ENCODE assay signal across 8 mouse cellular contexts in the genomic region with DNA sequence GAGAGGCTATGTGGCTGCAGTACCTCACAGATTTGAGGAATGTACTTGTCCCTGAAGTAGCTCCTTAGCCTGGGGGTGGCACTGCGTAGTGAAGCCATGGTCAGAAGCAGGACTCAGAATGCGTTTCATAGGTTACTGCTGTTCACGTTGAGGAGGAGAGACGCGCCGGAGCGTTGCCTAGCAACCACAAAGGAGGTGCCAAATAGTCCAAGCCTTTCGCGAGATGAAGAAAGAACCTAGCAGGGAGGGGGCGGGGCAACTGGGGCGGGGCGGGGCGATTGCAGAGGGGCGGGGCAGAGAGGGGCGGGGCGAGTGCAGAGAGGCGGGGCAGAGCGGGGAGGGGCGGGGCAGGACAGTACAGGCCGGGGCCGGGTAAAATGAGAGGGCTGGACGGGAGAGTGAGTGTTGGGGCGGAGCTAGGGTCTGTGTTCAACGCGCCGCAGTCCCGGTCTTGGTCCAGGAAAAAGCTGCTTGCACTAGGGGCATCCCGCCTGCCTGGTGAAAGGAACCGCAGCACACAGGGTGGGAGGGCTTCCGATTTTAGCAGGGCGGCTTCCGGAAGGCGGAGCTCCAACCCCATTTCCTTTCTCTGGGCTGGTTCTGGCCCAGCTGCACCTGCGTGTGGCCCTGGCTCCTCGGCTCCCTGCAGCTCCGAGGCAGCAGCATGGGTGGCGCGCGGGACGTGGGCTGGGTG. TPM values are rescaled to one million over a fixed set of nuclear protein-coding genes. Genes with fewer than 3 reads are reported as not detected.
DNase-seq lines count a peak whose midpoint lies in the region; ATAC-seq and TF ChIP-seq lines count a peak whose summit lies in the region.

A gene (minus strand): TSS at position 196 of the 694 bp plus-strand sequence.
A gene (plus strand): TSS at position 375 of the 694 bp plus-strand sequence.

- H3K36me3 ChIP-seq in embryonic facial prominence, embryonic 14.5 days (ENCODE audit: control insufficient read depth, insufficient read depth, low read length) = peaks cover 26% of the 10 kb centered on the region
- peaks cover 26% of the 10 kb centered on the region for H3K36me3 ChIP-seq in limb, embryonic 14.5 days (ENCODE audit: control insufficient read depth, insufficient read depth, low read length)
- peaks cover 19% of the 10 kb centered on the region for H3K36me3 ChIP-seq in midbrain, postnatal 0 days (ENCODE audit: insufficient read depth, low read length)

- H3K4me2 ChIP-seq in embryonic facial prominence, embryonic 14.5 days (ENCODE audit: low read depth, low read length) = peak within 1 kb of the TSS; percentile 64
- H3K4me2 ChIP-seq in limb, embryonic 14.5 days (replicated peaks; ENCODE audit: low read depth, low read length, severe bottlenecking) = peak within 1 kb of the TSS; percentile 66
- peak within 1 kb of the TSS; percentile 81 for H3K4me2 ChIP-seq in midbrain, postnatal 0 days (ENCODE audit: low read depth, low read length, poor library complexity, severe bottlenecking)

- DNase-seq in 3T3-L1 (ENCODE audit: low read depth, low spot score) = peak; percentile 94
- peak; percentile 56 to 72 for DNase-seq in adrenal gland, postnatal 4 days (ENCODE audit: low spot score in 2 of 2)
- peak; percentile 96 for DNase-seq in embryonic facial prominence, embryonic 14.5 days (ENCODE audit: low spot score)
- peak; percentile 87 for DNase-seq in heart, adult 8-10 months (ENCODE audit: low spot score)
- DNase-seq in kidney, adult 9 months = peak; percentile 95
- peak; percentile 92 for DNase-seq in limb, embryonic 14.5 days (ENCODE audit: low spot score)
- DNase-seq in midbrain, postnatal 0 days (ENCODE audit: low spot score) = peak; percentile 95
- peak; percentile 60 to 67 for DNase-seq in spleen, postnatal 14 days (ENCODE audit: low spot score in 2 of 2)

- peak within 1 kb of the TSS; percentile 79 for H3K4me3 ChIP-seq in embryonic facial prominence, embryonic 14.5 days (ENCODE audit: low read depth, low read length)
- H3K4me3 ChIP-seq in limb, embryonic 14.5 days (replicated peaks; ENCODE audit: low read length) = peak within 1 kb of the TSS; percentile 75
- H3K4me3 ChIP-seq in midbrain, postnatal 0 days (ENCODE audit: low read depth, low read length) = peak within 1 kb of the TSS; percentile 80

- ATAC-seq in embryonic facial prominence, embryonic 14.5 days (ENCODE audit: low read depth) = peak; percentile 97
- ATAC-seq in limb, embryonic 14.5 days (ENCODE audit: low FRiP score, low read depth) = peak; percentile 97
- ATAC-seq in midbrain, postnatal 0 days (ENCODE audit: low FRiP score) = peak; percentile 95

- peak within 1 kb of the TSS; percentile 89 for H3K9ac ChIP-seq in embryonic facial prominence, embryonic 14.5 days (ENCODE audit: low read depth, low read length)
- H3K9ac ChIP-seq in limb, embryonic 14.5 days (ENCODE audit: low read depth, low read length, severe bottlenecking) = peak within 1 kb of the TSS; percentile 77
- peak within 1 kb of the TSS; percentile 81 for H3K9ac ChIP-seq in midbrain, postnatal 0 days (replicated peaks; ENCODE audit: low read length, poor library complexity, severe bottlenecking)

- H3K4me1 ChIP-seq in embryonic facial prominence, embryonic 14.5 days (ENCODE audit: control insufficient read depth, insufficient read depth, low read length) = peaks cover 10% of the 10 kb centered on the region
- H3K4me1 ChIP-seq in limb, embryonic 14.5 days (ENCODE audit: control insufficient read depth, insufficient read depth, low read length) = peaks cover 11% of the 10 kb centered on the region; the same call in 1 of the 2 replicates
- H3K4me1 ChIP-seq in midbrain, postnatal 0 days (ENCODE audit: insufficient read depth, low read length) = no peaks in the 10 kb centered on the region

- WGBS in embryonic facial prominence, embryonic 14.5 days = 2% methylated on average over 15 of the region's 40 CpGs
- WGBS in limb, embryonic 14.5 days = 2% methylated on average over 28 of the region's 40 CpGs
- WGBS in midbrain, postnatal 0 days = 0% methylated on average over 35 of the region's 40 CpGs

- 0 out of 2 replicates have a peak, but pooled peaks have one; percentile 43 for TF ChIP-seq POLR2A in limb, embryonic 14.5 days (IDR thresholded peaks at IDR 0.05; ENCODE audit: borderline replicate concordance, extremely low read depth, insufficient read depth, insufficient read length)

- TF ChIP-seq CTCF in midbrain, postnatal 0 days (IDR thresholded peaks at IDR 0.05) = peak; percentile 54

- peak within 1 kb of the TSS; percentile 73 for H3K27ac ChIP-seq in embryonic facial prominence, embryonic 14.5 days (replicated peaks; ENCODE audit: low read depth, low read length)
- peak within 1 kb of the TSS; percentile 72 for H3K27ac ChIP-seq in limb, embryonic 14.5 days (replicated peaks; ENCODE audit: low read depth, low read length)
- peak within 1 kb of the TSS; percentile 77 for H3K27ac ChIP-seq in midbrain, postnatal 0 days (ENCODE audit: low read depth, low read length)

- H3K9me3 ChIP-seq in embryonic facial prominence, embryonic 14.5 days (ENCODE audit: control insufficient read depth, low read length) = no peaks in the 10 kb centered on the region
- no peaks in the 10 kb centered on the region for H3K9me3 ChIP-seq in limb, embryonic 14.5 days (ENCODE audit: control insufficient read depth, low read length)
- H3K9me3 ChIP-seq in midbrain, postnatal 0 days (ENCODE audit: low read length) = no peaks in the 10 kb centered on the region

- no peaks in the 10 kb centered on the region for H3K27me3 ChIP-seq in embryonic facial prominence, embryonic 14.5 days (replicated peaks; ENCODE audit: control insufficient read depth, insufficient read depth, low read length)
- no peaks in the 10 kb centered on the region for H3K27me3 ChIP-seq in limb, embryonic 14.5 days (ENCODE audit: control insufficient read depth, insufficient read depth, low read length)
- H3K27me3 ChIP-seq in midbrain, postnatal 0 days (ENCODE audit: insufficient read depth, low read length) = no peaks in the 10 kb centered on the region

RNA-seq across cellular contexts. Expression of the first gene that starts in this region (rescaled TPM):
- total RNA-seq in adrenal gland, postnatal 4 days (2021) = under 1 TPM; 0.20 to 0.25 TPM
- polyA plus RNA-seq in embryonic facial prominence, embryonic 14.5 days (2014; fragmentation: Nextera tagmentation; extraction: Ambion mirVana) = 0.25 and 0.46 TPM in 2 replicates
- total RNA-seq in heart, adult 8-10 months (2022) = not detected
- polyA plus RNA-seq in limb, embryonic 14.5 days (2012; rRNA removed) = 0.15 and 0.28 TPM in 2 replicates
- 0.25 and 0.33 TPM in 2 replicates for polyA plus RNA-seq in limb, embryonic 14.5 days (2014; fragmentation: Nextera tagmentation; extraction: Ambion mirVana)
- total RNA-seq in midbrain, postnatal 0 days (2014; rRNA removed) = 0.60 TPM in 1 of 2 replicates, not detected in the other
- 0.22 and 0.25 TPM in 2 replicates for polyA plus RNA-seq in midbrain, postnatal 0 days (2015; fragmentation: Nextera tagmentation; extraction: Ambion mirVana)

RNA-seq across cellular contexts. Expression of the second gene that starts in this region (rescaled TPM):
- 10 to 100 TPM; 34.7 to 36.2 TPM for total RNA-seq in adrenal gland, postnatal 4 days (2021)
- 37.1 and 40.6 TPM in 2 replicates for polyA plus RNA-seq in embryonic facial prominence, embryonic 14.5 days (2014; fragmentation: Nextera tagmentation; extraction: Ambion mirVana)
- total RNA-seq in heart, adult 8-10 months (2022) = 1 to 10 TPM; 7.5 to 8.3 (median 7.8) TPM
- polyA plus RNA-seq in limb, embryonic 14.5 days (2012; rRNA removed) = 55.0 and 56.0 TPM in 2 replicates
- polyA plus RNA-seq in limb, embryonic 14.5 days (2014; fragmentation: Nextera tagmentation; extraction: Ambion mirVana) = 44.4 and 49.8 TPM in 2 replicates
- 71.4 and 86.4 TPM in 2 replicates for total RNA-seq in midbrain, postnatal 0 days (2014; rRNA removed)
- polyA plus RNA-seq in midbrain, postnatal 0 days (2015; fragmentation: Nextera tagmentation; extraction: Ambion mirVana) = 38.2 and 39.1 TPM in 2 replicates

Comparison
In these comparisons a context has a peak if more than half of its experiments do, and no peak if none do; other contexts are left out.
1. Peak in every context shown above with its lines: DNase-seq, ATAC-seq, H3K4me3 ChIP-seq and H3K27ac ChIP-seq.